ENCODE assay signal across 8 mouse cellular contexts in the genomic region with DNA sequence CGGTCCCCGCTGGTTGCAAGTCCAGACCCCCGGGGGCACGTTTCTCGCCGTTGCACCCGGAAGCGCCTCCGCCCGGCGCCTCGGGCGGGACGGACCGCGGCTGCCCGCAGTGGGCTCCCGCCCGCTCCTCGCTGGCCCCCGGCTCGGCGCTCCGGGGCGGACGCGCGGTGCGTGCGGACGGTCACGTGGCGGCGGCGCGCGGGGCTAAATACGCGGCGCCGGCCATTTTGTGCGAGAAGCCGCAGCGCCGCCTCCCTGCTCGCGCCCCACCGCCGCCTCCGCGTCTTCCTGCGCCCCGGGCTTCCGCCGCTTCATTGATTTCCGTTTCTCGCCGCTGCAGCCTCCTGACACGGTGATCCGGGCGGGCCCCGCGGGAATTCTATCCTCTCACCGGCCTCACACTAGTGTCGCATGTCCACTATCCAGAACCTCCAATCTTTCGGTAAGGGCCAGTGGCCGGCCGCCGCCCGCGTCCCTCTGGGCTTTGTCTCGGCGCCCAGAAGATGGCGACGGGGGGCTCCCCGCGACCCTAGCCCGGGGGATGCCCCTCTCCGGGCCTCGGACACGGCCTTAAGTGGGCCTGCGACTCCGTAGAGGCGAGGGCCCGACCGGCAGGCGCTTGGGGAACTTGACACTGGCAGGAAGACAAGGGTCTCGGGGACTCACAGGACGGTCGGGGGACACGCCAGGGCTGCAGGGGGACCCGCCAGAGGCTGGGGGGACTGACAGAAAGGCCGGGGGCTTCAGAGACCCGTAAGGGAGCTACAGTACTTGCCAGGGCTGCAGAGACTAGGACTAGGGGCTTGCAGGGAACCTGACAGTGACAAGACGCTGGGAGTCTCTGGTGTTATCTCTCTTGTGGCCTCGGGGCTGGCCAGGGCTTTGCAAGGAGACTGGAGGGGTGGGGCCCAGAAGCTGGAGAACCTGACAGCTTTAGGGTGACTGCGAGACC. TPM values are rescaled to one million over a fixed set of nuclear protein-coding genes. Genes with fewer than 3 reads are reported as not detected.
DNase-seq lines count a peak whose midpoint lies in the region; ATAC-seq lines count a peak whose summit lies in the region.

No protein-coding gene starts in this region.

- H3K36me3 ChIP-seq in hindbrain, embryonic 14.5 days (replicated peaks; ENCODE audit: control insufficient read depth, insufficient read depth): peaks cover 30% of the 10 kb centered on the region

- under 1% methylated on average over 88 of the region's 97 CpGs for WGBS in hindbrain, embryonic 14.5 days

- H3K4me3 ChIP-seq in hindbrain, embryonic 14.5 days (replicated peaks; ENCODE audit: low read length): peak overlapping the region; percentile 86

- H3K27ac ChIP-seq in hindbrain, embryonic 14.5 days: peak overlapping the region; percentile 91

- no peaks in the 10 kb centered on the region for H3K9me3 ChIP-seq in hindbrain, embryonic 14.5 days (ENCODE audit: control insufficient read depth, low read length)

- peak; percentile 83 for ATAC-seq in hindbrain, embryonic 14.5 days (ENCODE audit: low FRiP score)

- peak overlapping the region; percentile 81 for H3K4me2 ChIP-seq in hindbrain, embryonic 14.5 days (replicated peaks)

- peak; percentile 83 for DNase-seq in Muller cell, postnatal 12 days (ENCODE audit: inconsistent ontology term)
- DNase-seq in cerebellum, postnatal 10 days: peak; percentile 90 to 92
- DNase-seq in frontal cortex, postnatal 25 days (ENCODE audit: low spot score in 2 of 2): peak; percentile 53 to 70
- DNase-seq in hindbrain, embryonic 14.5 days (ENCODE audit: low spot score): peak; percentile 87
- DNase-seq in layer of hippocampus, postnatal 36 days: peak; percentile 80 to 81
- DNase-seq in lung, postnatal 25 days (ENCODE audit: low spot score): peak; percentile 73
- peak; percentile 83 for DNase-seq in retina, embryonic 14.5 days (ENCODE audit: low spot score)
- DNase-seq in thymus, postnatal 4 days: peak; percentile 91

- peaks cover 8% of the 10 kb centered on the region for H3K4me1 ChIP-seq in hindbrain, embryonic 14.5 days (replicated peaks; ENCODE audit: control insufficient read depth, insufficient read depth, low read length)

- H3K27me3 ChIP-seq in hindbrain, embryonic 14.5 days (ENCODE audit: control insufficient read depth, insufficient read depth, low read length): no peaks in the 10 kb centered on the region

- H3K9ac ChIP-seq in hindbrain, embryonic 14.5 days: peak overlapping the region; percentile 98

RNA-seq across cellular contexts. Expression of gene Eif1b, which starts 0.6 kb away (rescaled TPM):
- 323 TPM in 2 replicates for polyA plus RNA-seq in hindbrain, embryonic 14.5 days (2014; fragmentation: Nextera tagmentation; extraction: Ambion mirVana)
- 100 to 1,000 TPM; 194 to 201 TPM for total RNA-seq in layer of hippocampus, postnatal 36 days (2021)

RNA-seq across cellular contexts. Expression of gene Entpd3, which starts 46.9 kb away (rescaled TPM):
- 4.3 and 4.4 TPM in 2 replicates for polyA plus RNA-seq in hindbrain, embryonic 14.5 days (2014; fragmentation: Nextera tagmentation; extraction: Ambion mirVana)
- 1 to 10 TPM; 7.0 to 7.4 TPM for total RNA-seq in layer of hippocampus, postnatal 36 days (2021)

Comparison
In these comparisons a context has a peak if more than half of its experiments do, and no peak if none do; other contexts are left out.
1. Peak in every context shown above with its lines: DNase-seq, ATAC-seq, H3K4me3 ChIP-seq and H3K27ac ChIP-seq.